Mouse (Mus musculus) thymus, postnatal 4 days (tissue): Measurements from ENCODE around the gene Kbtbd6.

ENCODE experiments used
- DNase-seq: peaks from one replicate; pipeline ENCODE4 v3.0.0; 2021

Gene Kbtbd6

GRCm38 (mm10) chr14:79482251-79482661 lies 30.6 kb downstream of the Kbtbd6 start:
- peak; percentile 43 for DNase-seq

GRCm38 (mm10) chr14:79482747-79483355 lies 31.2 kb downstream of the Kbtbd6 start:
- peak; percentile 44 for DNase-seq

GRCm38 (mm10) chr14:79483611-79484120 lies 32.0 kb downstream of the Kbtbd6 start:
- peak; percentile 43 for DNase-seq

- peak; percentile 34 for DNase-seq
Measured at GRCm38 (mm10) chr14:79486617-79486992, 35.0 kb downstream of the Kbtbd6 start.

GRCm38 (mm10) chr14:79486993-79487731 lies 35.5 kb downstream of the Kbtbd6 start:
- DNase-seq = peak; percentile 67

GRCm38 (mm10) chr14:79488531-79488930 lies 36.9 kb downstream of the Kbtbd6 start:
- DNase-seq = no peak

- DNase-seq = no peak
Measured at GRCm38 (mm10) chr14:79489150-79489549, 37.5 kb downstream of the Kbtbd6 start.

GRCm38 (mm10) chr14:79490246-79490645 lies 38.6 kb downstream of the Kbtbd6 start:
- no peak for DNase-seq

- no peak for DNase-seq
Measured at GRCm38 (mm10) chr14:79494349-79494748, 42.7 kb downstream of the Kbtbd6 start.

- no peak for DNase-seq
Measured at GRCm38 (mm10) chr14:79499326-79499725, 47.7 kb downstream of the Kbtbd6 start.

GRCm38 (mm10) chr14:79500756-79501155 lies 49.1 kb downstream of the Kbtbd6 start:
- DNase-seq = no peak

- DNase-seq = no peak
Measured at GRCm38 (mm10) chr14:79503371-79504075, 51.9 kb downstream of the Kbtbd6 start.
